12 mouse cellular contexts compared by ENCODE assay signal in genomic region chr17:88058280-88058679, GRCm38 (mm10). TPM values are rescaled to one million over a fixed set of nuclear protein-coding genes. Genes with fewer than 3 reads are reported as not detected.
DNase-seq lines count a peak whose midpoint lies in the region; ATAC-seq and TF ChIP-seq lines count a peak whose summit lies in the region.
"Had no signal": no experiment of that assay in that cellular context is flagged by ENCODE, and none has a peak within 500 bp of the region (broad histone marks: within the 10 kb centered on the region; RNA-seq: fewer than 3 reads in every experiment).

No protein-coding gene starts in this region.

- 82% methylated on average over 2 of the region's 2 CpGs for WGBS in forebrain, embryonic 13.5 days
- WGBS in forebrain, embryonic 12.5 days: 80% methylated on average over 2 of the region's 2 CpGs
- 66% methylated on average over 2 of the region's 2 CpGs for WGBS in hindbrain, embryonic 14.5 days
- WGBS in hindbrain, embryonic 13.5 days: 64% methylated on average over 2 of the region's 2 CpGs
- WGBS in midbrain, embryonic 13.5 days: 71% methylated on average over 2 of the region's 2 CpGs
- 57% methylated on average over 2 of the region's 2 CpGs for WGBS in midbrain, postnatal 0 days

- ATAC-seq in forebrain, embryonic 13.5 days: 0 out of 2 replicates have a peak, but pooled peaks have one; percentile 28
- no peak for ATAC-seq in forebrain, embryonic 12.5 days (ENCODE audit: low FRiP score)
- no peak for ATAC-seq in hindbrain, embryonic 14.5 days (ENCODE audit: low FRiP score)
- ATAC-seq in hindbrain, embryonic 13.5 days (ENCODE audit: low FRiP score): no peak
- 0 out of 2 replicates have a peak, but pooled peaks have one; percentile 54 for ATAC-seq in midbrain, embryonic 13.5 days
- no peak for ATAC-seq in midbrain, postnatal 0 days (ENCODE audit: low FRiP score)
- no peak for ATAC-seq in cerebellum, adult (ENCODE audit: insufficient number of reproducible peaks, low FRiP score, low TSS enrichment)

- H3K27ac ChIP-seq in forebrain, embryonic 13.5 days: 0 out of 2 replicates have a peak overlapping the region, but pooled peaks have one; percentile 7
- no peak overlapping the region for H3K27ac ChIP-seq in forebrain, embryonic 12.5 days
- peak overlapping the region; percentile 48; the same call in 1 of the 2 replicates for H3K27ac ChIP-seq in hindbrain, embryonic 14.5 days
- no peak overlapping the region for H3K27ac ChIP-seq in hindbrain, embryonic 13.5 days
- no peak overlapping the region for H3K27ac ChIP-seq in midbrain, embryonic 13.5 days
- H3K27ac ChIP-seq in midbrain, postnatal 0 days (ENCODE audit: low read depth, low read length): no peak overlapping the region

- no peak overlapping the region for H3K4me2 ChIP-seq in forebrain, embryonic 13.5 days
- H3K4me2 ChIP-seq in forebrain, embryonic 12.5 days: no peak overlapping the region
- no peak overlapping the region for H3K4me2 ChIP-seq in hindbrain, embryonic 14.5 days (replicated peaks)
- no peak overlapping the region for H3K4me2 ChIP-seq in hindbrain, embryonic 13.5 days
- no peak overlapping the region for H3K4me2 ChIP-seq in midbrain, embryonic 13.5 days (replicated peaks)
- H3K4me2 ChIP-seq in midbrain, postnatal 0 days (ENCODE audit: low read depth, low read length, poor library complexity, severe bottlenecking): no peak overlapping the region

- no peaks in the 10 kb centered on the region for H3K27me3 ChIP-seq in forebrain, embryonic 13.5 days
- H3K27me3 ChIP-seq in forebrain, embryonic 12.5 days: no peaks in the 10 kb centered on the region
- H3K27me3 ChIP-seq in hindbrain, embryonic 14.5 days (ENCODE audit: control insufficient read depth, insufficient read depth, low read length): no peaks in the 10 kb centered on the region
- no peaks in the 10 kb centered on the region for H3K27me3 ChIP-seq in hindbrain, embryonic 13.5 days
- H3K27me3 ChIP-seq in midbrain, embryonic 13.5 days: no peaks in the 10 kb centered on the region
- H3K27me3 ChIP-seq in midbrain, postnatal 0 days (ENCODE audit: insufficient read depth, low read length): no peaks in the 10 kb centered on the region
- no peaks in the 10 kb centered on the region for H3K27me3 ChIP-seq in megakaryocyte, embryonic 14.5 days (replicated peaks)

- peaks cover 3% of the 10 kb centered on the region; the same call in 1 of the 2 replicates for H3K9me3 ChIP-seq in forebrain, embryonic 13.5 days (replicated peaks)
- no peaks in the 10 kb centered on the region for H3K9me3 ChIP-seq in forebrain, embryonic 12.5 days
- no peaks in the 10 kb centered on the region for H3K9me3 ChIP-seq in hindbrain, embryonic 14.5 days (ENCODE audit: control insufficient read depth, low read length)
- H3K9me3 ChIP-seq in hindbrain, embryonic 13.5 days: no peaks in the 10 kb centered on the region
- no peaks in the 10 kb centered on the region for H3K9me3 ChIP-seq in midbrain, embryonic 13.5 days
- no peaks in the 10 kb centered on the region for H3K9me3 ChIP-seq in midbrain, postnatal 0 days (ENCODE audit: low read length)
- H3K9me3 ChIP-seq in megakaryocyte, embryonic 14.5 days: peaks cover 5% of the 10 kb centered on the region; the same call in 1 of the 2 replicates

- no peak for DNase-seq in hindbrain, embryonic 14.5 days (ENCODE audit: low spot score)
- DNase-seq in midbrain, postnatal 0 days (ENCODE audit: low spot score): no peak
- DNase-seq: cerebellum, adult 11-12 months; left cerebral cortex, postnatal 4 days; lung, postnatal 36 days; thymus, postnatal 25 days had no signal

- no peak overlapping the region for H3K9ac ChIP-seq in forebrain, embryonic 13.5 days
- no peak overlapping the region for H3K9ac ChIP-seq in forebrain, embryonic 12.5 days
- no peak overlapping the region for H3K9ac ChIP-seq in hindbrain, embryonic 14.5 days
- H3K9ac ChIP-seq in hindbrain, embryonic 13.5 days: no peak overlapping the region
- H3K9ac ChIP-seq in midbrain, embryonic 13.5 days (replicated peaks): no peak overlapping the region
- H3K9ac ChIP-seq in midbrain, postnatal 0 days (replicated peaks; ENCODE audit: low read length, poor library complexity, severe bottlenecking): no peak overlapping the region

- no peak overlapping the region for H3K4me3 ChIP-seq in forebrain, embryonic 13.5 days
- H3K4me3 ChIP-seq in forebrain, embryonic 12.5 days (replicated peaks): no peak overlapping the region
- H3K4me3 ChIP-seq in hindbrain, embryonic 14.5 days (replicated peaks; ENCODE audit: low read length): no peak overlapping the region
- no peak overlapping the region for H3K4me3 ChIP-seq in hindbrain, embryonic 13.5 days
- no peak overlapping the region for H3K4me3 ChIP-seq in midbrain, embryonic 13.5 days (replicated peaks)
- no peak overlapping the region for H3K4me3 ChIP-seq in midbrain, postnatal 0 days (ENCODE audit: low read depth, low read length)
- peak overlapping the region; percentile 83 for H3K4me3 ChIP-seq in megakaryocyte, embryonic 14.5 days (replicated peaks)

- TF ChIP-seq CTCF in midbrain, postnatal 0 days (IDR thresholded peaks at IDR 0.05): no peak

- no peaks in the 10 kb centered on the region for H3K36me3 ChIP-seq in forebrain, embryonic 13.5 days (ENCODE audit: poor library complexity, severe bottlenecking)
- peaks cover 6% of the 10 kb centered on the region; the same call in 1 of the 2 replicates for H3K36me3 ChIP-seq in forebrain, embryonic 12.5 days (replicated peaks)
- H3K36me3 ChIP-seq in hindbrain, embryonic 14.5 days (replicated peaks; ENCODE audit: control insufficient read depth, insufficient read depth): no peaks in the 10 kb centered on the region
- H3K36me3 ChIP-seq in hindbrain, embryonic 13.5 days: no peaks in the 10 kb centered on the region
- H3K36me3 ChIP-seq in midbrain, embryonic 13.5 days: no peaks in the 10 kb centered on the region
- H3K36me3 ChIP-seq in midbrain, postnatal 0 days (ENCODE audit: insufficient read depth, low read length): no peaks in the 10 kb centered on the region
- H3K36me3 ChIP-seq in megakaryocyte, embryonic 14.5 days (replicated peaks; ENCODE audit: low read length): peaks cover 23% of the 10 kb centered on the region

- H3K4me1 ChIP-seq in forebrain, embryonic 13.5 days: peaks cover 28% of the 10 kb centered on the region
- peaks cover 22% of the 10 kb centered on the region for H3K4me1 ChIP-seq in forebrain, embryonic 12.5 days
- H3K4me1 ChIP-seq in hindbrain, embryonic 14.5 days (replicated peaks; ENCODE audit: control insufficient read depth, insufficient read depth, low read length): peaks cover 21% of the 10 kb centered on the region
- H3K4me1 ChIP-seq in hindbrain, embryonic 13.5 days (replicated peaks): peaks cover 40% of the 10 kb centered on the region
- peaks cover 35% of the 10 kb centered on the region for H3K4me1 ChIP-seq in midbrain, embryonic 13.5 days (replicated peaks)
- H3K4me1 ChIP-seq in midbrain, postnatal 0 days (ENCODE audit: insufficient read depth, low read length): peaks cover 3% of the 10 kb centered on the region; the same call in 1 of the 2 replicates
- peaks cover 65% of the 10 kb centered on the region for H3K4me1 ChIP-seq in megakaryocyte, embryonic 14.5 days

RNA-seq across cellular contexts. Expression of gene Fbxo11, which starts 6.8 kb away (rescaled TPM):
- polyA plus RNA-seq in forebrain, embryonic 13.5 days (2015; fragmentation: Nextera tagmentation; extraction: Ambion mirVana): 28.0 and 28.6 TPM in 2 replicates
- polyA plus RNA-seq in forebrain, embryonic 12.5 days (2016; fragmentation: Nextera tagmentation; extraction: Ambion mirVana): 32.2 and 39.5 TPM in 2 replicates
- polyA plus RNA-seq in hindbrain, embryonic 14.5 days (2014; fragmentation: Nextera tagmentation; extraction: Ambion mirVana): 42.0 and 43.7 TPM in 2 replicates
- polyA plus RNA-seq in hindbrain, embryonic 13.5 days (2015; fragmentation: Nextera tagmentation; extraction: Ambion mirVana): 26.6 and 27.0 TPM in 2 replicates
- 30.7 and 31.2 TPM in 2 replicates for polyA plus RNA-seq in midbrain, embryonic 13.5 days (2015; fragmentation: Nextera tagmentation; extraction: Ambion mirVana)
- 48.5 and 76.9 TPM in 2 replicates for total RNA-seq in midbrain, postnatal 0 days (2014; rRNA removed)
- polyA plus RNA-seq in midbrain, postnatal 0 days (2015; fragmentation: Nextera tagmentation; extraction: Ambion mirVana): 22.3 and 27.7 TPM in 2 replicates
- 1.1 TPM in 2 replicates for polyA plus RNA-seq in megakaryocyte, embryonic 14.5 days (2012; ENCODE audit: insufficient read depth, low replicate concordance)

Comparison
In these comparisons a context has a peak if more than half of its experiments do, and no peak if none do; other contexts are left out.
1. ATAC-seq: peak in forebrain, embryonic 13.5 days (single experiment) and midbrain, embryonic 13.5 days (single experiment); none in forebrain, embryonic 12.5 days (single experiment), hindbrain, embryonic 14.5 days (single experiment), hindbrain, embryonic 13.5 days (single experiment), midbrain, postnatal 0 days (single experiment) and cerebellum, adult (single experiment).
2. H3K27ac ChIP-seq: peak in forebrain, embryonic 13.5 days (single experiment) and hindbrain, embryonic 14.5 days (single experiment); none in forebrain, embryonic 12.5 days (single experiment), hindbrain, embryonic 13.5 days (single experiment), midbrain, embryonic 13.5 days (single experiment) and midbrain, postnatal 0 days (single experiment).
3. RNA of gene Fbxo11, which starts 6.8 kb away (polyA plus RNA-seq): 42.0 to 43.7 TPM in hindbrain, embryonic 14.5 days, 32.2 to 39.5 TPM in forebrain, embryonic 12.5 days, 30.7 to 31.2 TPM in midbrain, embryonic 13.5 days, 28.0 to 28.6 TPM in forebrain, embryonic 13.5 days, 22.3 to 27.7 TPM in midbrain, postnatal 0 days and 26.6 to 27.0 TPM in hindbrain, embryonic 13.5 days; 1.1 TPM in megakaryocyte, embryonic 14.5 days; every median in the first group is over 10 times any median in the second.